Mouse (Mus musculus) liver, adult 2 months (tissue): Measurements from ENCODE around the gene Ago1.

Experiments used
- CTCF ChIP-seq: fragments of 200-500 bp; IDR thresholded peaks from 2 replicates; pipeline ENCODE4 v1.5.1; 2011; ENCODE audit warnings: low read depth, low read length, control low read depth
- POLR2A ChIP-seq: fragments of 200-500 bp; IDR thresholded peaks from 2 replicates; pipeline ENCODE4 v1.6.1; 2011; ENCODE audit warnings: low read length, control low read depth; ENCODE audit not compliant: insufficient read depth; ENCODE audit errors: extremely low read depth

DNA sequence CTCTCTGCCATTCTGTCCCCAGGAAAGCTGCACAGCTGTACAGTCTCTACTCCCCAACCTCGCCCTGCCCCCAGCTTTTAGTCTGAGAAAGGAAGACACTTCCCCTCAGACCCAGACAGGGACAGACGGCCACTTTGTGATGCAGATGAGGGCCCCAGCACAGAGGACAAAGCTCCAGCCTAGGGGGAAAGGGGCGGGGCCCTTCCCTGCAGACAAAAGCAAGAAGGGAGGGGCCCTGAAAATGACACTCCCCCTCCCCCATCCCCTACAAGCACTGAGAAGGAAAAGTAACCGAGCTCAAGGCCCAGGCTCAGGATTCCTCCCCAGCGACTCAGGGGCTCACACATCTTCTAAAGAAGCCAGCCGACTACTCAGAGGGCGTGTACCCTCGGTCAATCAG is 2.5 kb downstream of the Ago1 start:
- TF ChIP-seq POLR2A (no peak), CTCF (no peak)
